8 mouse cellular contexts compared by ENCODE assay signal in genomic region chr2:147688742-147689141, GRCm38 (mm10).
A peak's percentile ranks its signal among the peaks of the same experiment; 100 is the strongest.
DNase-seq lines count a peak whose midpoint lies in the region; ATAC-seq and TF ChIP-seq lines count a peak whose summit lies in the region.

No protein-coding gene starts in this region.

- peak; percentile 70 for DNase-seq in hindbrain, embryonic 10.5 days (ENCODE audit: low spot score)
- DNase-seq in adrenal gland, postnatal 4 days (ENCODE audit: low spot score in 2 of 2) = peak; percentile 9 to 18
- peak; percentile 62 for DNase-seq in hindbrain, postnatal 0 days (ENCODE audit: low spot score)
- peak; percentile 32 for DNase-seq in lung, postnatal 25 days (ENCODE audit: low spot score)
- no peak for DNase-seq in frontal cortex, postnatal 25 days (ENCODE audit: low spot score in 2 of 2)
- no peak for DNase-seq in spleen, adult 18-20 months

- H3K27ac ChIP-seq in hindbrain, embryonic 10.5 days = no peak overlapping the region
- H3K27ac ChIP-seq in hindbrain, embryonic 16.5 days (ENCODE audit: low read depth, low read length) = no peak overlapping the region
- H3K27ac ChIP-seq in hindbrain, postnatal 0 days = no peak overlapping the region

- H3K4me2 ChIP-seq in hindbrain, embryonic 16.5 days (ENCODE audit: low read length) = no peak overlapping the region
- H3K4me2 ChIP-seq in hindbrain, postnatal 0 days (ENCODE audit: low read depth, low read length) = no peak overlapping the region

- H3K4me1 ChIP-seq in hindbrain, embryonic 10.5 days (replicated peaks) = no peaks in the 10 kb centered on the region
- H3K4me1 ChIP-seq in hindbrain, embryonic 16.5 days (ENCODE audit: control insufficient read depth, insufficient read depth, low read depth, low read length) = no peaks in the 10 kb centered on the region
- no peaks in the 10 kb centered on the region for H3K4me1 ChIP-seq in E14TG2a.4 (replicated peaks; ENCODE audit: low read depth, low read length)
- H3K4me1 ChIP-seq in hindbrain, postnatal 0 days (ENCODE audit: insufficient read depth, low read length) = no peaks in the 10 kb centered on the region

- WGBS in hindbrain, embryonic 10.5 days = 23% methylated on average over 6 of the region's 6 CpGs
- 25% methylated on average over 6 of the region's 6 CpGs for WGBS in hindbrain, embryonic 16.5 days
- 28% methylated on average over 6 of the region's 6 CpGs for WGBS in hindbrain, postnatal 0 days

- H3K9ac ChIP-seq in hindbrain, embryonic 16.5 days (ENCODE audit: low read depth, low read length) = no peak overlapping the region
- no peak overlapping the region for H3K9ac ChIP-seq in hindbrain, postnatal 0 days (replicated peaks; ENCODE audit: low read length)

- TF ChIP-seq CTCF in E14TG2a.4 (conservative IDR thresholded peaks at IDR 0.05; ENCODE audit: low read length) = peak; percentile 64
- TF ChIP-seq CTCF in hindbrain, postnatal 0 days (IDR thresholded peaks at IDR 0.05; ENCODE audit: low read depth) = peak; percentile 59

- H3K27me3 ChIP-seq in hindbrain, embryonic 10.5 days (ENCODE audit: insufficient read depth, poor library complexity, severe bottlenecking) = peaks cover 4% of the 10 kb centered on the region; the same call in 1 of the 2 replicates
- no peaks in the 10 kb centered on the region for H3K27me3 ChIP-seq in hindbrain, embryonic 16.5 days (replicated peaks; ENCODE audit: control insufficient read depth, insufficient read depth, low read length)
- no peaks in the 10 kb centered on the region for H3K27me3 ChIP-seq in E14TG2a.4 (ENCODE audit: insufficient read depth, low read length)
- no peaks in the 10 kb centered on the region for H3K27me3 ChIP-seq in hindbrain, postnatal 0 days (ENCODE audit: insufficient read depth, low read length)

- no peak overlapping the region for H3K4me3 ChIP-seq in hindbrain, embryonic 10.5 days
- no peak overlapping the region for H3K4me3 ChIP-seq in hindbrain, embryonic 16.5 days (ENCODE audit: low read length)
- no peak overlapping the region for H3K4me3 ChIP-seq in E14TG2a.4 (replicated peaks; ENCODE audit: low read length)
- H3K4me3 ChIP-seq in hindbrain, postnatal 0 days (ENCODE audit: low read length) = no peak overlapping the region

- no peaks in the 10 kb centered on the region for H3K36me3 ChIP-seq in hindbrain, embryonic 10.5 days
- no peaks in the 10 kb centered on the region for H3K36me3 ChIP-seq in hindbrain, embryonic 16.5 days (ENCODE audit: control insufficient read depth, insufficient read depth, low read length)
- no peaks in the 10 kb centered on the region for H3K36me3 ChIP-seq in E14TG2a.4 (ENCODE audit: insufficient read depth, low read length)
- H3K36me3 ChIP-seq in hindbrain, postnatal 0 days (ENCODE audit: insufficient read depth, low read length) = no peaks in the 10 kb centered on the region

- ATAC-seq in hindbrain, embryonic 16.5 days = no peak
- no peak for ATAC-seq in hindbrain, postnatal 0 days

- no peaks in the 10 kb centered on the region for H3K9me3 ChIP-seq in hindbrain, embryonic 10.5 days
- no peaks in the 10 kb centered on the region for H3K9me3 ChIP-seq in hindbrain, embryonic 16.5 days (ENCODE audit: control insufficient read depth, low read length)
- H3K9me3 ChIP-seq in E14TG2a.4 (ENCODE audit: low read length) = no peaks in the 10 kb centered on the region
- H3K9me3 ChIP-seq in hindbrain, postnatal 0 days (ENCODE audit: low read length) = no peaks in the 10 kb centered on the region

Comparison
In these comparisons a context has a peak if more than half of its experiments do, and no peak if none do; other contexts are left out.
1. DNase-seq: peak in hindbrain, embryonic 10.5 days (single experiment), adrenal gland, postnatal 4 days (2 of 2), hindbrain, postnatal 0 days (single experiment) and lung, postnatal 25 days (single experiment); none in frontal cortex, postnatal 25 days (0 of 2) and spleen, adult 18-20 months (0 of 2).